In the genomic region with DNA sequence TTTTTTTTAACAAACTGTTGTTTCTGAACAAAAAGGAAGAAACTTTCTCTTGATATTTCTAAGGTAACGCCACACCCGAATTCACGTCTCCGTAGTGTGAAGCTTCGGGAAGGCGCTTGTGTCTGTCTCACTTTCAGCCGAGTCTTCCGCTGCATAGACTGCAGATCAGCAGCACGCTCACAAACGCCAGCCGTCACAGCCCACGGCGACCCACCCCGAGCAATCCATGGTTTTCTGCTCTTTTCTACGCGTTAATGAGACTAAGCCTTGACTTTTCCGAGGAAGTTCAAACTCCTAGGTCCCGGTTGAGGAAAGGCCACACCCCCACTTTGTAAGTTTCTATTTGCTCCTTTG, we compare ENCODE assay signal across 8 mouse cellular contexts. TPM values are rescaled to one million over a fixed set of nuclear protein-coding genes. Genes with fewer than 3 reads are reported as not detected.
DNase-seq lines count a peak whose midpoint lies in the region; ATAC-seq and TF ChIP-seq lines count a peak whose summit lies in the region.

No protein-coding gene starts in this region.

- no peak for TF ChIP-seq CTCF in CH12.LX (conservative IDR thresholded peaks at IDR 0.05 in 1 of 2, IDR thresholded peaks at IDR 0.05 in 1 of 2; ENCODE audit: low read depth in 2 of 2, low read length in 2 of 2)
- no peak for TF ChIP-seq CTCF in liver, postnatal 0 days (IDR thresholded peaks at IDR 0.05; ENCODE audit: low read depth)

- peak overlapping the region; percentile 11 for H3K9ac ChIP-seq in CH12.LX (ENCODE audit: insufficient read depth, low read depth)
- peak overlapping the region; percentile 33 for H3K9ac ChIP-seq in forebrain, embryonic 15.5 days (replicated peaks)
- peak overlapping the region; percentile 61 for H3K9ac ChIP-seq in liver, postnatal 0 days (replicated peaks)

- no peak for DNase-seq in heart, embryonic 10.5 days (ENCODE audit: low spot score)
- no peak for DNase-seq in heart, adult 11 months
- DNase-seq in CH12.LX (ENCODE audit: extremely low read depth) = no peak
- DNase-seq in liver, postnatal 0 days = no peak
- no peak for DNase-seq in adrenal gland, adult 2 months
- DNase-seq in ovary, postnatal 14 days (ENCODE audit: low spot score) = no peak
- no peak for DNase-seq in embryo, embryonic 10 days (ENCODE audit: low spot score)

- H3K4me3 ChIP-seq in heart, embryonic 10.5 days = peak overlapping the region; percentile 67
- peak overlapping the region; percentile 64 to 72 (median 69) for H3K4me3 ChIP-seq in CH12.LX (replicated peaks in 1 of 3; ENCODE audit: low read depth in 2 of 3, low read length in 2 of 3, poor library complexity in 1 of 3)
- peak overlapping the region; percentile 79 for H3K4me3 ChIP-seq in forebrain, embryonic 15.5 days
- peak overlapping the region; percentile 70 for H3K4me3 ChIP-seq in liver, postnatal 0 days (ENCODE audit: low read depth, low read length)

- H3K4me2 ChIP-seq in CH12.LX (ENCODE audit: insufficient read depth, low read depth, poor library complexity, severe bottlenecking) = peak overlapping the region; percentile 21
- peak overlapping the region; percentile 88 for H3K4me2 ChIP-seq in forebrain, embryonic 15.5 days (replicated peaks)
- H3K4me2 ChIP-seq in liver, postnatal 0 days (ENCODE audit: low read depth, low read length) = peak overlapping the region; percentile 97

- H3K9me3 ChIP-seq in heart, embryonic 10.5 days = peaks cover 5% of the 10 kb centered on the region
- peaks cover 12% of the 10 kb centered on the region for H3K9me3 ChIP-seq in CH12.LX (replicated peaks; ENCODE audit: low read length)
- H3K9me3 ChIP-seq in forebrain, embryonic 15.5 days = no peaks in the 10 kb centered on the region
- peaks cover 4% of the 10 kb centered on the region for H3K9me3 ChIP-seq in liver, postnatal 0 days (ENCODE audit: low read length)

- 0% methylated on average over 18 of the region's 18 CpGs for WGBS in heart, embryonic 10.5 days
- WGBS in forebrain, embryonic 15.5 days = under 1% methylated on average over 18 of the region's 18 CpGs
- WGBS in liver, postnatal 0 days (ENCODE audit: insufficient replicate concordance) = under 1% methylated on average over 18 of the region's 18 CpGs

- no peak for TF ChIP-seq EP300 in CH12.LX (IDR thresholded peaks at IDR 0.05; ENCODE audit: low read length)
- TF ChIP-seq EP300 in liver, postnatal 0 days (IDR thresholded peaks at IDR 0.05; ENCODE audit: low read depth) = no peak

- H3K4me1 ChIP-seq in heart, embryonic 10.5 days = peaks cover 7% of the 10 kb centered on the region; the same call in 1 of the 2 replicates
- H3K4me1 ChIP-seq in CH12.LX (ENCODE audit: control insufficient read depth in 1 of 2, insufficient read depth in 2 of 2) = peaks cover 4 to 6% of the 10 kb centered on the region in 2 experiments; a peak in 3 of 4 replicates
- peaks cover 9% of the 10 kb centered on the region for H3K4me1 ChIP-seq in forebrain, embryonic 15.5 days
- H3K4me1 ChIP-seq in liver, postnatal 0 days (ENCODE audit: insufficient read depth) = peaks cover 8% of the 10 kb centered on the region

- TF ChIP-seq POLR2A in CH12.LX (IDR thresholded peaks at IDR 0.05; ENCODE audit: low read depth, low read length) = no peak

- TF ChIP-seq RAD21 in CH12.LX (IDR thresholded peaks at IDR 0.05; ENCODE audit: low read depth, low read length) = no peak

- dilution Hi-C loops in CH12.LX (cut with MboI; ENCODE audit: extremely low pct_ligation_motif_present, extremely low pct_unique_long_range_greater_than_20kb, low sequenced_read_pairs) = no loop called here

- peak overlapping the region; percentile 86 for H3K27ac ChIP-seq in heart, embryonic 10.5 days
- H3K27ac ChIP-seq in CH12.LX (ENCODE audit: insufficient read depth, low read depth) = no peak overlapping the region
- H3K27ac ChIP-seq in forebrain, embryonic 15.5 days (replicated peaks) = no peak overlapping the region
- H3K27ac ChIP-seq in liver, postnatal 0 days (ENCODE audit: low read depth) = peak overlapping the region; percentile 64

- peaks cover 8% of the 10 kb centered on the region; the same call in 1 of the 2 replicates for H3K36me3 ChIP-seq in heart, embryonic 10.5 days
- H3K36me3 ChIP-seq in CH12.LX (replicated peaks in 1 of 2; ENCODE audit: control insufficient read depth in 1 of 2, insufficient read depth in 1 of 2, low read length in 1 of 2) = peaks cover 0 to 2% of the 10 kb centered on the region in 2 experiments
- H3K36me3 ChIP-seq in forebrain, embryonic 15.5 days = no peaks in the 10 kb centered on the region
- H3K36me3 ChIP-seq in liver, postnatal 0 days (replicated peaks; ENCODE audit: insufficient read depth, low read length) = no peaks in the 10 kb centered on the region

- no peak for ATAC-seq in forebrain, embryonic 15.5 days (replicated peaks)
- no peak; the same call in 1 of the 2 replicates for ATAC-seq in liver, postnatal 0 days

- H3K79me2 ChIP-seq in CH12.LX (replicated peaks; ENCODE audit: control insufficient read depth, extremely low read depth, insufficient read depth, poor library complexity, severe bottlenecking) = no peaks in the 10 kb centered on the region

- no peaks in the 10 kb centered on the region for H3K27me3 ChIP-seq in heart, embryonic 10.5 days (ENCODE audit: insufficient read depth, poor library complexity, severe bottlenecking)
- no peaks in the 10 kb centered on the region for H3K27me3 ChIP-seq in CH12.LX (replicated peaks)
- H3K27me3 ChIP-seq in forebrain, embryonic 15.5 days = no peaks in the 10 kb centered on the region
- no peaks in the 10 kb centered on the region for H3K27me3 ChIP-seq in liver, postnatal 0 days (ENCODE audit: insufficient read depth, low read length)

- in situ Hi-C loops in CH12.LX (cut with MboI; ENCODE audit: low pct_ligation_motif_present, low pct_unique_long_range_greater_than_20kb, low sequenced_read_pairs) = no loop called here

TF ChIP-seq in CH12.LX, 34 proteins besides CTCF, POLR2A, EP300 and RAD21:
- TF ChIP-seq JUN (IDR thresholded peaks at IDR 0.05; ENCODE audit: insufficient read depth, low read depth, low read length) (no peak), HCFC1 (IDR thresholded peaks at IDR 0.05; ENCODE audit: low read depth, low read length) (no peak), USF2 (conservative IDR thresholded peaks at IDR 0.05; ENCODE audit: low read depth, low read length) (no peak), MAZ (IDR thresholded peaks at IDR 0.05; ENCODE audit: low read depth, low read length) (no peak), E2F4 (IDR thresholded peaks at IDR 0.05; ENCODE audit: insufficient replicate concordance, low read depth, low read length) (no peak), TBP (conservative IDR thresholded peaks at IDR 0.05; ENCODE audit: low read depth, low read length) (no peak), MXI1 (IDR thresholded peaks at IDR 0.05; ENCODE audit: low read depth, low read length) (no peak), JUND (conservative IDR thresholded peaks at IDR 0.05; ENCODE audit: low read depth, low read length) (no peak), UBTF (IDR thresholded peaks at IDR 0.05; ENCODE audit: low read depth, low read length) (no peak), SMC3 (IDR thresholded peaks at IDR 0.05; ENCODE audit: low read depth, low read length) (no peak)

RNA-seq across cellular contexts. Expression of a gene that starts 44.0 kb away (rescaled TPM):
- polyA plus RNA-seq in heart, embryonic 10.5 days (2016; fragmentation: Nextera tagmentation; extraction: Ambion mirVana) = 14.4 and 15.5 TPM in 2 replicates
- total RNA-seq in CH12.LX (2012; rRNA removed) (3.3 and 3.4 TPM in 2 replicates), CH12.LX (2014; rRNA removed) (7.3 TPM in 2 replicates)
- polyA plus RNA-seq in CH12.LX (2012; ENCODE audit: insufficient read length, low read depth) = 7.0 and 7.3 TPM in 2 replicates
- polyA plus RNA-seq in forebrain, embryonic 15.5 days (2015; fragmentation: Nextera tagmentation; extraction: Ambion mirVana) = 20.5 and 21.9 TPM in 2 replicates
- polyA plus RNA-seq in liver, postnatal 0 days (2015; fragmentation: Nextera tagmentation; extraction: Ambion mirVana) = 7.3 and 8.0 TPM in 2 replicates
- 10 to 100 TPM; 31.0 to 50.1 TPM for total RNA-seq in adrenal gland, adult 2 months (2021)
- polyA plus RNA-seq in adrenal gland, adult 2 months (2012; rRNA removed) = 2.7 and 3.7 TPM in 2 replicates

Comparison
In these comparisons a context has a peak if more than half of its experiments do, and no peak if none do; other contexts are left out.
1. H3K27ac ChIP-seq: peak in heart, embryonic 10.5 days (single experiment) and liver, postnatal 0 days (single experiment); none in CH12.LX (single experiment) and forebrain, embryonic 15.5 days (single experiment).
2. H3K4me2 ChIP-seq: peak in every context shown above with its lines; median percentile 97 in liver, postnatal 0 days; 88 in forebrain, embryonic 15.5 days; 21 in CH12.LX.
3. H3K9ac ChIP-seq: peak in every context shown above with its lines; median percentile 61 in liver, postnatal 0 days; 33 in forebrain, embryonic 15.5 days; 11 in CH12.LX.
4. Peak in every context shown above with its lines, with median percentiles within 50 percentile points of each other: H3K4me3 ChIP-seq.